Mouse (Mus musculus) gonadal fat pad, adult 2 months (tissue): Measurements from ENCODE around the gene Plxdc1. TPM values are rescaled to one million over a fixed set of nuclear protein-coding genes. Genes with fewer than 3 reads are reported as not detected.

ENCODE experiments used
- DNase-seq: peaks from one replicate; pipeline ENCODE4 v3.0.0-alpha.2; 2012; ENCODE audit warnings: low read depth
- polyA plus RNA-seq: library from polyadenylated mRNA; depleted of rRNA; stranded (reverse); fragments of >200 nt; gene quantifications from 2 replicates; pipeline ENCODE4 v1.2.3, GENCODE M21; 2012; rRNA removed

Plxdc1 gene
- polyA plus RNA-seq = 5.6 and 9.0 TPM in 2 replicates

GRCm38 (mm10) chr11:97985727-97986677, at the start of gene Plxdc1:
Gene Plxdc1, minus strand, starts transcription at chr11:97986444.
- DNase-seq = no peak

- no peak for DNase-seq
Measured at GRCm38 (mm10) chr11:98035977-98036377, 49.7 kb upstream of the Plxdc1 start.

- DNase-seq = no peak
Measured at GRCm38 (mm10) chr11:98034840-98035239, 48.6 kb upstream of the Plxdc1 start.

GRCm38 (mm10) chr11:98034061-98034460, 47.8 kb upstream of the Plxdc1 start:
- DNase-seq = no peak

GRCm38 (mm10) chr11:98031443-98031770, 45.2 kb upstream of the Plxdc1 start:
- no peak for DNase-seq

GRCm38 (mm10) chr11:98030701-98031442, 44.6 kb upstream of the Plxdc1 start:
- DNase-seq = no peak

GRCm38 (mm10) chr11:98027785-98028184, 41.5 kb upstream of the Plxdc1 start:
- DNase-seq = no peak

- DNase-seq = no peak
Measured at GRCm38 (mm10) chr11:98027297-98027688, 41.0 kb upstream of the Plxdc1 start.

- DNase-seq = no peak
Measured at GRCm38 (mm10) chr11:98026570-98027296, 40.5 kb upstream of the Plxdc1 start, which contains the start of gene Rpl19. Gene Rpl19, plus strand, starts transcription at chr11:98026710.

GRCm38 (mm10) chr11:98026248-98026569, 40.0 kb upstream of the Plxdc1 start:
- no peak for DNase-seq

- DNase-seq = no peak
Measured at GRCm38 (mm10) chr11:98024516-98024915, 38.3 kb upstream of the Plxdc1 start.

GRCm38 (mm10) chr11:98022555-98023371, 36.5 kb upstream of the Plxdc1 start, which contains the start of gene Cacnb1:
Gene Cacnb1, minus strand, starts transcription at chr11:98023034.
- no peak for DNase-seq

- no peak for DNase-seq
Measured at GRCm38 (mm10) chr11:98022253-98022554, 36.0 kb upstream of the Plxdc1 start.

- DNase-seq = no peak
Measured at GRCm38 (mm10) chr11:98021565-98022252, 35.5 kb upstream of the Plxdc1 start.

- DNase-seq = no peak
Measured at GRCm38 (mm10) chr11:98021118-98021517, 34.9 kb upstream of the Plxdc1 start.

- DNase-seq = no peak
Measured at GRCm38 (mm10) chr11:98020710-98021109, 34.5 kb upstream of the Plxdc1 start.

- DNase-seq = no peak
Measured at GRCm38 (mm10) chr11:98019883-98020610, 33.8 kb upstream of the Plxdc1 start.

GRCm38 (mm10) chr11:98018858-98019641, 32.8 kb upstream of the Plxdc1 start:
- DNase-seq = no peak

- no peak for DNase-seq
Measured at GRCm38 (mm10) chr11:98018222-98018621, 32.0 kb upstream of the Plxdc1 start.
